Comparison of ENCODE assay signal across 7 mouse cellular contexts in genomic region chr8:20424104-20424902, GRCm38 (mm10).
DNase-seq lines count a peak whose midpoint lies in the region; ATAC-seq lines count a peak whose summit lies in the region.
"Not testable (repeated sequence)": the region's sequence is repeated elsewhere in the genome, so short reads cannot be mapped to it uniquely, and the experiment has no call there.

No protein-coding gene starts in this region.

- DNase-seq in adrenal gland, adult 18-20 months (ENCODE audit: low spot score in 2 of 2) = peak; percentile 100
- DNase-seq in embryonic facial prominence, embryonic 10.5 days (ENCODE audit: low spot score) = peak; percentile 95
- peak; percentile 65 for DNase-seq in gonadal fat pad, adult 2 months (ENCODE audit: low read depth)
- DNase-seq in left cerebral cortex, postnatal 36 days (ENCODE audit: low spot score in 2 of 2) = peak; percentile 100
- peak; percentile 100 for DNase-seq in midbrain, embryonic 11.5 days (ENCODE audit: low spot score, missing footprints)
- DNase-seq in right cerebral cortex, postnatal 4 days = peak; percentile 100

- H3K4me2 ChIP-seq in intestine, embryonic 16.5 days (ENCODE audit: low read depth, low read length) = not testable (repeated sequence)
- H3K4me2 ChIP-seq in midbrain, embryonic 11.5 days = peak overlapping the region; percentile 28; the same call in 1 of the 2 replicates

- ATAC-seq in intestine, embryonic 16.5 days = peak; percentile 100
- ATAC-seq in midbrain, embryonic 11.5 days (ENCODE audit: low FRiP score) = peak; percentile 100

- H3K9me3 ChIP-seq in embryonic facial prominence, embryonic 10.5 days; intestine, embryonic 16.5 days (ENCODE audit: control insufficient read depth, low read length); midbrain, embryonic 11.5 days (ENCODE audit: control insufficient read depth, low read length): not testable (repeated sequence)

- intact Hi-C loops in left cerebral cortex, postnatal 36 days (cut with DNase I) = not testable (repeated sequence)

- WGBS in embryonic facial prominence, embryonic 10.5 days = 7% methylated on average over 70 of the region's 72 CpGs
- 2% methylated on average over 65 of the region's 72 CpGs for WGBS in intestine, embryonic 16.5 days
- 5% methylated on average over 62 of the region's 72 CpGs for WGBS in midbrain, embryonic 11.5 days

- H3K27ac ChIP-seq in embryonic facial prominence, embryonic 10.5 days (replicated peaks) = peak overlapping the region; percentile 82
- peak overlapping the region; percentile 48; the same call in 1 of the 2 replicates for H3K27ac ChIP-seq in intestine, embryonic 16.5 days (ENCODE audit: low read length)
- not testable (repeated sequence) for H3K27ac ChIP-seq in midbrain, embryonic 11.5 days (ENCODE audit: low read depth, low read length)

- not testable (repeated sequence) for H3K36me3 ChIP-seq in embryonic facial prominence, embryonic 10.5 days (replicated peaks); intestine, embryonic 16.5 days (ENCODE audit: control insufficient read depth, insufficient read depth, low read length); midbrain, embryonic 11.5 days (ENCODE audit: control insufficient read depth, insufficient read depth, low read length)

- not testable (repeated sequence) for H3K27me3 ChIP-seq in embryonic facial prominence, embryonic 10.5 days (replicated peaks; ENCODE audit: low read depth, poor library complexity, severe bottlenecking); intestine, embryonic 16.5 days (replicated peaks; ENCODE audit: control insufficient read depth, insufficient read depth, low read length); midbrain, embryonic 11.5 days (ENCODE audit: control insufficient read depth, insufficient read depth, low read length)

- H3K9ac ChIP-seq in intestine, embryonic 16.5 days (ENCODE audit: low read depth, low read length) = peak overlapping the region; percentile 74
- peak overlapping the region; percentile 61 for H3K9ac ChIP-seq in midbrain, embryonic 11.5 days (ENCODE audit: low read length)

- H3K4me3 ChIP-seq in embryonic facial prominence, embryonic 10.5 days = peak overlapping the region; percentile 59
- H3K4me3 ChIP-seq in intestine, embryonic 16.5 days (ENCODE audit: low read length) = peak overlapping the region; percentile 53
- peak overlapping the region; percentile 44 for H3K4me3 ChIP-seq in midbrain, embryonic 11.5 days (ENCODE audit: low read depth, low read length)

- not testable (repeated sequence) for H3K4me1 ChIP-seq in embryonic facial prominence, embryonic 10.5 days; intestine, embryonic 16.5 days (ENCODE audit: control insufficient read depth, insufficient read depth, low read length); midbrain, embryonic 11.5 days (ENCODE audit: control insufficient read depth, insufficient read depth, low read length)
